Mouse (Mus musculus) lung, postnatal 4 days (tissue): ENCODE measurements around the gene Fh1.

Experiments
- DNase-seq, 2 experiments: peaks; one replicate each; pipeline ENCODE4 v3.0.0; 2021

Gene Fh1

GRCm38 (mm10) chr1:175619814-175620431 lies 5.5 kb downstream of the Fh1 start, which contains the start of gene Kmo:
Kmo (plus strand) TSS chr1:175620381.
- no peak for DNase-seq

GRCm38 (mm10) chr1:175614992-175615391 lies 10.4 kb downstream of the Fh1 start:
- no peak for DNase-seq

- DNase-seq, result no peak
Observed at GRCm38 (mm10) chr1:175608708-175609107, 16.7 kb downstream of the Fh1 start.

GRCm38 (mm10) chr1:175607838-175608585 lies 17.4 kb downstream of the Fh1 start:
- no peak for DNase-seq

- DNase-seq, result no peak
Observed at GRCm38 (mm10) chr1:175607308-175607707, 18.1 kb downstream of the Fh1 start.

GRCm38 (mm10) chr1:175603390-175603789 lies 22.0 kb downstream of the Fh1 start:
- no peak for DNase-seq

- DNase-seq, result no peak
Observed at GRCm38 (mm10) chr1:175602231-175602630, 23.2 kb downstream of the Fh1 start.

GRCm38 (mm10) chr1:175592832-175593231 lies 32.6 kb downstream of the Fh1 start:
- DNase-seq, result no peak

- DNase-seq, result no peak
Observed at GRCm38 (mm10) chr1:175586656-175587055, 38.8 kb downstream of the Fh1 start.

GRCm38 (mm10) chr1:175585267-175585666 lies 40.2 kb downstream of the Fh1 start:
- no peak for DNase-seq

GRCm38 (mm10) chr1:175582799-175583198 lies 42.6 kb downstream of the Fh1 start:
- no peak for DNase-seq

GRCm38 (mm10) chr1:175580346-175580745 lies 45.1 kb downstream of the Fh1 start:
- DNase-seq, result no peak

- DNase-seq, result no peak
Observed at GRCm38 (mm10) chr1:175579598-175580235, 45.7 kb downstream of the Fh1 start.

- DNase-seq, result no peak
Observed at GRCm38 (mm10) chr1:175578425-175579096, 46.9 kb downstream of the Fh1 start.

- no peak for DNase-seq
Observed at GRCm38 (mm10) chr1:175574129-175574528, 51.3 kb downstream of the Fh1 start.

GRCm38 (mm10) chr1:175565579-175566103 lies 59.8 kb downstream of the Fh1 start:
- DNase-seq, result no peak

- DNase-seq, result no peak
Observed at GRCm38 (mm10) chr1:175564321-175564720, 61.1 kb downstream of the Fh1 start.

GRCm38 (mm10) chr1:175562379-175562778 lies 63.1 kb downstream of the Fh1 start:
- DNase-seq, result no peak

GRCm38 (mm10) chr1:175561806-175562205 lies 63.6 kb downstream of the Fh1 start:
- no peak for DNase-seq

- no peak for DNase-seq
Observed at GRCm38 (mm10) chr1:175554641-175555040, 70.8 kb downstream of the Fh1 start.

GRCm38 (mm10) chr1:175552474-175552873 lies 73.0 kb downstream of the Fh1 start:
- no peak for DNase-seq

- DNase-seq, result no peak
Observed at GRCm38 (mm10) chr1:175550586-175550985, 74.8 kb downstream of the Fh1 start.
